8 mouse cellular contexts compared by ENCODE assay signal in genomic region chr4:136755364-136755811, GRCm38 (mm10).
A peak's percentile ranks its signal among the peaks of the same experiment; 100 is the strongest.
DNase-seq lines count a peak whose midpoint lies in the region; ATAC-seq and TF ChIP-seq lines count a peak whose summit lies in the region.
"Had no signal": no experiment of that assay in that cellular context is flagged by ENCODE, and none has a peak within 500 bp of the region (broad histone marks: within the 10 kb centered on the region; RNA-seq: fewer than 3 reads in every experiment).

No protein-coding gene starts in this region.

- no peaks in the 10 kb centered on the region for H3K36me3 ChIP-seq in lung, embryonic 14.5 days (ENCODE audit: insufficient read depth)
- peaks cover 6% of the 10 kb centered on the region; the same call in 1 of the 2 replicates for H3K36me3 ChIP-seq in embryonic facial prominence, embryonic 14.5 days (ENCODE audit: control insufficient read depth, insufficient read depth, low read length)
- H3K36me3 ChIP-seq in hindbrain, postnatal 0 days (ENCODE audit: insufficient read depth, low read length): no peaks in the 10 kb centered on the region

- no peak for TF ChIP-seq CTCF in lung, embryonic 14.5 days (IDR thresholded peaks at IDR 0.05; ENCODE audit: low read depth)
- TF ChIP-seq CTCF in hindbrain, postnatal 0 days (IDR thresholded peaks at IDR 0.05; ENCODE audit: low read depth): 0 out of 2 replicates have a peak, but pooled peaks have one; percentile 1

- DNase-seq in lung, embryonic 14.5 days: peak; percentile 77
- DNase-seq in lung, adult 18-20 months: no peak
- DNase-seq in embryonic facial prominence, embryonic 14.5 days (ENCODE audit: low spot score): peak; percentile 89
- peak; percentile 90 for DNase-seq in hindbrain, postnatal 0 days (ENCODE audit: low spot score)
- peak; percentile 57 for DNase-seq in lung, postnatal 10 days
- DNase-seq in right cerebral cortex, postnatal 25 days: peak; percentile 58
- DNase-seq in testis, postnatal 14 days (ENCODE audit: low spot score): no peak

- peak overlapping the region; percentile 55 for H3K4me2 ChIP-seq in lung, embryonic 14.5 days
- peak overlapping the region; percentile 59 for H3K4me2 ChIP-seq in embryonic facial prominence, embryonic 14.5 days (ENCODE audit: low read depth, low read length)
- peak overlapping the region; percentile 52 for H3K4me2 ChIP-seq in hindbrain, postnatal 0 days (ENCODE audit: low read depth, low read length)

- H3K27ac ChIP-seq in lung, embryonic 14.5 days (ENCODE audit: low read depth): no peak overlapping the region
- H3K27ac ChIP-seq in embryonic facial prominence, embryonic 14.5 days (replicated peaks; ENCODE audit: low read depth, low read length): peak overlapping the region; percentile 72
- H3K27ac ChIP-seq in hindbrain, postnatal 0 days: peak overlapping the region; percentile 79
- H3K27ac ChIP-seq: macrophage had no signal

- peaks cover 14% of the 10 kb centered on the region for H3K4me1 ChIP-seq in lung, embryonic 14.5 days (ENCODE audit: insufficient read depth)
- peaks cover 39% of the 10 kb centered on the region for H3K4me1 ChIP-seq in embryonic facial prominence, embryonic 14.5 days (ENCODE audit: control insufficient read depth, insufficient read depth, low read length)
- peaks cover 55% of the 10 kb centered on the region for H3K4me1 ChIP-seq in hindbrain, postnatal 0 days (ENCODE audit: insufficient read depth, low read length)

- no peaks in the 10 kb centered on the region for H3K27me3 ChIP-seq in lung, embryonic 14.5 days (ENCODE audit: insufficient read depth, low read length)
- no peaks in the 10 kb centered on the region for H3K27me3 ChIP-seq in embryonic facial prominence, embryonic 14.5 days (replicated peaks; ENCODE audit: control insufficient read depth, insufficient read depth, low read length)
- no peaks in the 10 kb centered on the region for H3K27me3 ChIP-seq in hindbrain, postnatal 0 days (ENCODE audit: insufficient read depth, low read length)

- peak overlapping the region; percentile 43 for H3K9ac ChIP-seq in lung, embryonic 14.5 days
- H3K9ac ChIP-seq in embryonic facial prominence, embryonic 14.5 days (ENCODE audit: low read depth, low read length): peak overlapping the region; percentile 65
- H3K9ac ChIP-seq in hindbrain, postnatal 0 days (replicated peaks; ENCODE audit: low read length): peak overlapping the region; percentile 49

- H3K9me3 ChIP-seq in lung, embryonic 14.5 days (ENCODE audit: low read depth, low read length): no peaks in the 10 kb centered on the region
- no peaks in the 10 kb centered on the region for H3K9me3 ChIP-seq in embryonic facial prominence, embryonic 14.5 days (ENCODE audit: control insufficient read depth, low read length)
- H3K9me3 ChIP-seq in hindbrain, postnatal 0 days (ENCODE audit: low read length): no peaks in the 10 kb centered on the region

- 1% methylated on average over 31 of the region's 31 CpGs for WGBS in lung, embryonic 14.5 days
- 2% methylated on average over 31 of the region's 31 CpGs for WGBS in embryonic facial prominence, embryonic 14.5 days
- WGBS in hindbrain, postnatal 0 days: 1% methylated on average over 31 of the region's 31 CpGs

- ATAC-seq in lung, embryonic 14.5 days (ENCODE audit: insufficient read depth): 0 out of 2 replicates have a peak, but pooled peaks have one; percentile 57
- ATAC-seq in embryonic facial prominence, embryonic 14.5 days (ENCODE audit: low read depth): peak; percentile 70
- peak; percentile 79 for ATAC-seq in hindbrain, postnatal 0 days

- H3K4me3 ChIP-seq in lung, embryonic 14.5 days (ENCODE audit: low read depth, low read length): peak overlapping the region; percentile 23
- H3K4me3 ChIP-seq in embryonic facial prominence, embryonic 14.5 days (ENCODE audit: low read depth, low read length): peak overlapping the region; percentile 32
- peak overlapping the region; percentile 16 for H3K4me3 ChIP-seq in hindbrain, postnatal 0 days (ENCODE audit: low read length)

Comparison
In these comparisons a context has a peak if more than half of its experiments do, and no peak if none do; other contexts are left out.
1. DNase-seq: peak in lung, embryonic 14.5 days (single experiment), embryonic facial prominence, embryonic 14.5 days (single experiment), hindbrain, postnatal 0 days (single experiment), lung, postnatal 10 days (single experiment) and right cerebral cortex, postnatal 25 days (single experiment); none in lung, adult 18-20 months (0 of 2) and testis, postnatal 14 days (single experiment).
2. Peak in every context shown above with its lines, with median percentiles within 50 percentile points of each other: ATAC-seq, H3K4me2 ChIP-seq, H3K4me3 ChIP-seq and H3K9ac ChIP-seq.